Mouse (Mus musculus): ENCODE measurements around the gene Nos1ap.

DNA sequence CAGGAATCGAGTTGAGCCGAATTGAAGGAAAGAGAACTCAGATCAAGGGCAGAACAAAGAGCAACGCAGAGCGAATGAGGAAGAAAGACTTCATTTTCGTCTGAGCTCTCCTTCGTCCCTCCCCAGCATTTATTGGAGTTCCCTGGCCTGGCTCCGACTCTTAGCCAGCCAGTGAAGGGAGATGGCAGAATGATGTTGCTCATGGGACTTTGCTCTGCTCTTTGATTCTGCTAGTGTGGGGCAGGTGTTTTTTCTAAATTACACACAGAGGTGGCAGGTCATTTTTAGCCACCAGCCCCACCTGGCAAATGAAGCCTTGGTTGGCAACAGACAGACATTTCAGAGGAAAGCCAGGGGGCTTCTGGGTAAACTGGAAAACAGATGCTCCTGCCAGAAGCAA lies 49.3 kb upstream of the Nos1ap start:
- TF ChIP-seq CTCF (IDR thresholded peaks at IDR 0.05; ENCODE audit: low read depth) (no peak), EP300 (IDR thresholded peaks at IDR 0.05; ENCODE audit: low read depth) (no peak)

Data from liver, postnatal 0 days (tissue).